Mouse (Mus musculus): ENCODE data around the gene Arhgap35.

- TF ChIP-seq CTCF (conservative IDR thresholded peaks at IDR 0.05; ENCODE audit: low read length) (no peak), POU5F1 (IDR thresholded peaks at IDR 0.05; ENCODE audit: borderline replicate concordance, low read length) (no peak), NANOG (IDR thresholded peaks at IDR 0.05; ENCODE audit: borderline replicate concordance, low read length) (no peak)
These were observed 122.6 kb downstream of the Arhgap35 start for GRCm38 (mm10) chr7:16492211-16492610.

Measured in E14TG2a.4 (cell line).